Mouse (Mus musculus) embryo, embryonic 11.5 days (tissue): ENCODE data around the gene Ank3.

ENCODE experiments used
- DNase-seq: peaks from one replicate; pipeline ENCODE4 v3.0.0-alpha.2; 2012; ENCODE audit warnings: low read depth, low spot score

Gene Ank3

DNA sequence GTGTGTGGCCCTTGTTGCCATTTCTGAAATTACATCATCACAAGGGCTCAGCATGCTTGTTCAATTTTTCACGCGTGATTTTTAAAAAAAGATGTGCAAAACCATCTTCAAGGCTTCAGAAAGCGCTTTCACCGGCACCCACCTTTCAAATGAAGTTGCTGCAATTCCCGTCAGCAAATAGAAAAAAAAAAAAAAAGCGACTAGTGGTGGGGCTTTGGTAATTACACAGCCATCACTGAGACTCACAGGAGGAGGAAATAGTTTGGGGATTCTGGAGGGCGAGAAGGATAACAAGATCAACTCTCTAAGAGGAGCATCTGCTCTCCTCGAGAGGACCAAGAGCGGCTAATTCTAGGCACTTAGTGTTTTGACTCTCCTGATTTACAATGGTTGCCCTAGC lies 173.4 kb downstream of the Ank3 start:
- no peak for DNase-seq

GRCm38 (mm10) chr10:69573054-69573453 lies 174.5 kb downstream of the Ank3 start:
- no peak for DNase-seq

- DNase-seq = no peak
Measured at GRCm38 (mm10) chr10:69573746-69574145, 175.2 kb downstream of the Ank3 start.

GRCm38 (mm10) chr10:69574190-69574663 lies 175.7 kb downstream of the Ank3 start:
- no peak for DNase-seq

DNA sequence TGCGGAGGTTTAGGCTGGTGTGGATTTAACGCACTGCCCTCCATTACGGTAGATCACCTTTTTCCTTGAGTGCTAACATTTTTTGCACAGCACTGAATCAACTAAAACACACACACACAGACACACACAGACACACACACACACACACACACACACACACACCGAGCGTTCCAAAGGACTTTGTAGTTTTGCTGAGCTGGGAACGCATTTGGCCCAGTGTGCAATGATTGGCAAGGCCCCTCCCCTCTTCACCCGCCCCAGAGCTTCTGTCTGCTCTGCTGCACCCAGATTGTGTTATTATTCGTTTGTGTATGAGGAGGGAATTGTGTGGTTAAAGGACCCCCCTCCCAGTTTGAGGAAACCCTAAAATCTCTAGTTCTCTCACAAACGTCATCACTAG lies 176.3 kb downstream of the Ank3 start:
- DNase-seq = no peak

GRCm38 (mm10) chr10:69575451-69575850 lies 176.9 kb downstream of the Ank3 start:
- DNase-seq = no peak

DNA sequence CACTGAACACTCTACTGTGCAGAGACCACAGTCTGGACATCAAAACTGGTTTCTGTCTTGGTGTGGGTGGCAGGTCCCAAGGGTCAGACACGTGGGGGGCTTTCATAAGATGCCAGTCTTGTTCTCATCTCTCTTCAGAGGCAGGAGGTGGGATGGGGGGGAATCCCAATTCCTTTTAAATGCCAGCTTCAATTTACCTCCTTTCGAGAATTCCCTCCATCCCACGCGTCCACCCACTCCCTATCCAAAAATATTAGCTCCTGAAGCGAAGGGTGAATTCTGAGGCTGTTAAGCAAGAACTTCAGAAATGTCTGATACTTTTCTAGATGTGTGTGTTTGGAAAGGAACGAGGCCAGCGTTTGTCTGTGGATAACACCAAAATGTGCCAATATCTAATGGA lies 177.7 kb downstream of the Ank3 start:
- no peak for DNase-seq

DNA sequence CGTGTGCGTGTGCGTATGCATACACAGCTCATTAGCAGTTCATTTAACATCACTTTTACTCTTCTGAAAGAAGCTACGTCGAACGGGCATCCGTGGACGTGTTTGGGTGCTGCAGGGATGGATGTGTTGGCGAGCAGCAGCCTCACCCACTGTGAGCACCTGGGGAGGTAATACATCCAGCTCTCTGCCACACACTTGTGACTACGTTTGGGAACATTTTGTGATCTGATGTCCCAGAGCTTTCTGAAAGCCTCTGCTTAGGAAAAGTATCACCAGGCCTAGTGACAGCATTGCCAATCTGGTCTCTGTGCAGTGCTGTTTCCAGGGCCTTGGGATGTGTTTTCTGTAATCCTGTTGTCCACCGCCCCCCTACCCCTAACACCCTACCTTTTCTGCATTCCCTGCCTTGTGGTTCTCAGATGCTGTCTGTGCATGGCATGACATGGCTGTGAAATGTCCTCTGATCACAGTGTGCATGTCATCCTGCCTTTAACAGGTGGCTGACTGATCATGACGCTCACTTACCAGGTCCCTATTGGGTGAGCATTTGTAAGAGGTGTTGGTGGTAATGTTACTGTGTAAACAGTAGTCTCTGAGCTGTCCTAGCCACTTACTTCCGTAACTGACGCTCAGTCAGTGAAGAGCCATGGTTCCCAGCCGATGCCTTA lies 178.6 kb downstream of the Ank3 start:
- DNase-seq = no peak

DNA sequence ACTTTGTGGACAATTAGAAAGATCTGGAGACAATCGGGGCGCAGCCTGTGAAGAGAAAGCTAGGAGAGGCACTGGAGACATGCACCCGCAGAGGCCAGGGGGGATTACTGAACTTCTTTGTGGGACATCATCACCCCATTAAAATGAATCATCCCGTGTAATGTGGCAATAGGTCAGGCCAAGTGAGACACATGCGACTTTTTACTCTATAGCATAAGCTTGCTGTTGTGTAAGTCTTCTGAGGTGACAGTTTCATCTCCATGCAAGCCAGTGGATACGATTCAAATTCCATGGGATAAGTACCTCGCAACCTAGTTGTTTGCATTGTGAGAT lies 179.1 kb downstream of the Ank3 start:
- DNase-seq = no peak

DNA sequence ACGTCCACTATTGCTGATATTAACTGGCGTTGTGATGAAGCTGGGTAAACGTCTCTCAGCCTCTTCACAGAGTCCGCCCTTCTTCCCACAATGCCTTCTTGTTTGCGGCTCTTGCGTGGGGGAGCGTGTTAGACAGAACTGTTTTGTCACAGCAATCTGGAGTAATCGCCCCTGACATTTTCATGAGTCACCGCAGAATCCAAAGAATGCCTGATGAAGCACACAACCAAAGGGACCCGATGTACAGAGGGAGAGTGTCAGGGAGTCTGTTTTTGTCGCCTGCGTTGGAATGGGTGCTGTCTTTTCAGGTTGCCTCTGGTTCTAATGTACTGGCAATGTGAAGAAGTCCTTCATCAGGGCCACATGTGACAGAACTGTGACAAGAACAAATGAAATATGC lies 181.0 kb downstream of the Ank3 start:
- no peak for DNase-seq

DNA sequence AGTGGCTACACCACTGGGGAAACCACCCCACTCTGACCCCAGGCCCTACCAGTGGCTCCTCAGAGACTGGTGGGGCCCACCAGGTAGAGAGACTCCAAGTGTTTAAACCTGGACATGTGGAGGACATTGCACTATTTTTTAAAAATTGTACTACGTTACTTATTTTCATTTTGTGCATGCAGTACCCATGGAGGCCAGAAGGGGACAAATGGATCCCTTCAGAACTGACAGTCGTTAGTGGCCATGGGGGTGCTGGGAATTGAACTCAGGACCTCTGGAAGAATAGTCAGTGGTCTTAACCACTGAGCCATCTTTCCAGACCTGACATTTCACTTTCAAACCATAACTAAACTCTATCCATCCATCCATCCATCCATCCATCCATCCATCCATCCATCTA lies 183.0 kb downstream of the Ank3 start:
- DNase-seq = no peak

DNA sequence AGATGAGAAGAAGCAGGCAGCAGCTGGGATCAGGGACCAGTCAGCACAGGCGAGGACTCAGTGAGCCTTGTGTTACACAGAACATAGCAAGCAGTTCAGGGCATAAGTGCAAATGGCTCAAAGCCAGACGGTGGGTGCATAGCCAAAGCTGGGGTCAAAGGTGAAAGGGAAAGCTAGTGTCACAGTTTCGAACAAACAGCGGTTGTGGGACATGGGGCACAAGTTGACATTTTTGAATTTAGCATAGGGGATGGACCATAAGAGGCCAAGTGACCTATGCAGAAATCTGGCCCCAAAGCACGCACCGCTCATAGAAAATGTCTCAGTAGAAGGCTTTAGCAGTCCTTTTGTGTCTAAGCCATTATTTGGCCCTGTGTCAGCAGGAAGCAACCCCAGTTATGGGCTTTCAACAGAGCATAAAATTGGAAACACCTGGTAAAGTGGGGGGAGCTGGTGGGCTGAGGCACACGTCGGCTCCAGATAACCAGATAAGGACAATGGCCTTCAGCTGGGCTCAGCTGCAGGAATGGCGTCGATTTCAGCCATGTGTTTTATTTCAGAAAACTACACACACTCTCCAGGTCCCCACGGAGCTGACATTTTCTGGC lies 185.4 kb downstream of the Ank3 start:
- peak; percentile 68 for DNase-seq

GRCm38 (mm10) chr10:69584566-69584965 lies 186.0 kb downstream of the Ank3 start:
- no peak for DNase-seq

GRCm38 (mm10) chr10:69585271-69585670 lies 186.7 kb downstream of the Ank3 start:
- no peak for DNase-seq

DNA sequence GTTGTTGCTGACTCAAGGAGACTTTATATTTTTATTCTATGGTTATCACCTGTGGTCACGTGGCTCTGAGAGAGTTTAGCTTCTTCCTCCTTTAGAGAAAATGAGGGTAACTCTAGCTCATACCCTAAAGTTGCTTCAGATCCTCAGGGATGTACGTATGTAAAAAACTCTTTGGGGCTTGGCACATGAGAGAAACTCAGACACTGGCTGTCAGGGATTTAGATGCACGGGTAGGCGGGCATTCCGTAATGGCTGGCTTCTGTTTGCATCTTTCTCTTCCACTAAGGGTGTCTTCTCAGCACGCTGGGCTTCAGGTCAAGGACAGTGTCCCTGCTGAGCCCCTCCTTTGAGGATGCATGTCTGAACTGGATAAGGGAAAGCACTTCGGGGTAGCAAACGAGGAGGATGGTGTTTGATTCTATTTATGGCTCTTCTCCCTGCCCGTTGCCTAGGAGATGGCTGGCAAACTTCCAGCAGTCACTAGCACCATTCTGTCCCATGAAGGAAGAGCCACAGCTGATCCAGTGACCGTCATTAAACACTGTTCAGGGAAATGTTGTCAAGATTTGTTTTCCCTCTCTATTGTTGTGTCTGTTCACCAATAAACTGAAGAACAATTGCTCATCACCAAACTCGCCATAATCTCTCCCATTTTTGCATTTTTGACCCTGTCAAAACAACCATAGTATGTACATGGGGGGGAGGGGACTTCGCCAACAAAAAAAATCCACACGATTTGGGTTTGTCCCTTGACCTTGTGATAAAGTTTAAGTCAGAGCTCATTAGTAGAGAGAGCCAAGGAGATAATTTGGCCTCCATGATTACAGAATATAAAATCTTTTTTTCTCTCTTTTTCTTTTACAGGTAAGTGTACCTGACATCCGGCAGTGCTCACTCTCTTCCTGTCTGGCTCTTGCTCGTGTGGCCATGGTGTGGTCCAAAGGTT lies 195.9 kb downstream of the Ank3 start:
- peak; percentile 44 for DNase-seq

GRCm38 (mm10) chr10:69595487-69595886 lies 196.9 kb downstream of the Ank3 start:
- DNase-seq = no peak

DNA sequence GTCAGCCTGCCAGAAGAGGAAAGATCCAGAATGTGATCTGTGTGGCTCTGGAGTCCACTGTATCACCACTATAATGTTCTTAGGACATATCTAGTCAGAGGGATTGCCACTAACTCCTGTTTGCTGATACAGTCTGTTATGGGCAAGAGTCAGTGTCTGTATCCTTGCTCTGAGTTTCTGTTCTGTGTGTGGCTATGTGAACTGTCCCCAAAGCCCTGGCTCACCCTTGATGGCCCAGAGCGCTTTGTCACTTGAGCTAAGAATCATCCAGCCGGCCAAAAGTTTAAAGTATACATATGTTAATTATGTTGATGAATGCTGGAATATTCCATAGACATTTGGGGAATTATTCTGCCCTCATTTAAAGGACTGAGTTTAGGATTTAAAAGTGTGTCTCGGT lies 202.9 kb downstream of the Ank3 start:
- no peak for DNase-seq

DNA sequence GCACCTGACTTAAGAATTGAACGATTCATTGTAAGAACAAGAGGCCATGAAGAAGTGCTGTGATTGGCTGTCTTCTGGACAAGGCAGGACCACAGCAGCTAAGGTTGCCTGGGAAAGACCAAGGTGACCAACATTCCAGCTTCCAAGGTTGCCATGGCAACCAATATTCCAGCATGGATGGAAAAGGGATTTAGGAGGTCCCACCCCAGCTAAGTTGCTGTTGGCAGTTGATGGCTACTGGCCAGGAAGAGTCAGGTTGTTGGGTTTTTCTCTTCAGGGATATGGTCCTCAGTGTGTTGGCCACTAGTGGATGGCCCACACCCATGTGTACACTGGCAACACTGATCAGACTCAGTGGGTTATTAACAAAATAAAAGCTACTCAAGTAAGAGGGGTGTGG lies 204.1 kb downstream of the Ank3 start:
- no peak for DNase-seq

- no peak for DNase-seq
Measured at GRCm38 (mm10) chr10:69604609-69605008, 206.0 kb downstream of the Ank3 start.

GRCm38 (mm10) chr10:69605211-69605610 lies 206.6 kb downstream of the Ank3 start:
- no peak for DNase-seq

- DNase-seq = no peak
Measured at GRCm38 (mm10) chr10:69607611-69608119, 209.1 kb downstream of the Ank3 start.

- DNase-seq = no peak
Measured at GRCm38 (mm10) chr10:69611314-69611713, 212.7 kb downstream of the Ank3 start.
